Mouse (Mus musculus): ENCODE results near the gene Fads2.

- TF ChIP-seq CHD2 (IDR thresholded peaks at IDR 0.05; ENCODE audit: low read depth, low read length) (no peak), HCFC1 (IDR thresholded peaks at IDR 0.05; ENCODE audit: borderline replicate concordance, insufficient read depth, low read length) (no peak), ZNF384 (IDR thresholded peaks at IDR 0.05; ENCODE audit: low read depth, low read length) (no peak), ZC3H11A (IDR thresholded peaks at IDR 0.05; ENCODE audit: borderline replicate concordance, low read depth, low read length) (no peak), MAFK (IDR thresholded peaks at IDR 0.05; ENCODE audit: insufficient read depth, low read depth, low read length) (no peak)
These were observed 83.7 kb downstream of the Fads2 start for GRCm38 (mm10) chr19:10017637-10018526.
